Mouse (Mus musculus): ENCODE results near the gene Hikeshi.

The Hikeshi gene

GRCm38 (mm10) chr7:89940571-89941463, at the start of gene Hikeshi:
TSS of gene Hikeshi (minus strand) at chr7:89941204.
- DNase-seq (ENCODE audit: low spot score in 2 of 2) = peak; percentile 78 to 92

GRCm38 (mm10) chr7:89984421-89984820, 43.4 kb upstream of the Hikeshi start:
- DNase-seq (ENCODE audit: low spot score in 2 of 2) = no peak

- DNase-seq (ENCODE audit: low spot score in 2 of 2) = no peak
Observed at GRCm38 (mm10) chr7:89983441-89983840, 42.4 kb upstream of the Hikeshi start.

- DNase-seq (ENCODE audit: low spot score in 2 of 2) = no peak
Observed at GRCm38 (mm10) chr7:89981557-89981956, 40.6 kb upstream of the Hikeshi start.

- peak; percentile 89 to 93 for DNase-seq (ENCODE audit: low spot score in 2 of 2)
Observed at GRCm38 (mm10) chr7:89980485-89981422, 39.8 kb upstream of the Hikeshi start, which contains the start of gene Eed. TSS of gene Eed (minus strand) at chr7:89980983.

GRCm38 (mm10) chr7:89980133-89980484, 39.1 kb upstream of the Hikeshi start:
- no peak for DNase-seq (ENCODE audit: low spot score in 2 of 2)

GRCm38 (mm10) chr7:89979432-89980130, 38.6 kb upstream of the Hikeshi start:
- no peak for DNase-seq (ENCODE audit: low spot score in 2 of 2)

- DNase-seq (ENCODE audit: low spot score in 2 of 2) = no peak
Observed at GRCm38 (mm10) chr7:89976796-89977195, 35.8 kb upstream of the Hikeshi start.

GRCm38 (mm10) chr7:89975571-89975970, 34.6 kb upstream of the Hikeshi start:
- no peak for DNase-seq (ENCODE audit: low spot score in 2 of 2)

- no peak for DNase-seq (ENCODE audit: low spot score in 2 of 2)
Observed at GRCm38 (mm10) chr7:89967235-89967634, 26.2 kb upstream of the Hikeshi start.

- DNase-seq (ENCODE audit: low spot score in 2 of 2) = no peak
Observed at GRCm38 (mm10) chr7:89966771-89967170, 25.8 kb upstream of the Hikeshi start.

- DNase-seq (ENCODE audit: low spot score in 2 of 2) = no peak
Observed at GRCm38 (mm10) chr7:89963135-89963534, 22.1 kb upstream of the Hikeshi start.

GRCm38 (mm10) chr7:89957300-89957699, 16.3 kb upstream of the Hikeshi start:
- no peak for DNase-seq (ENCODE audit: low spot score in 2 of 2)

GRCm38 (mm10) chr7:89954261-89954660, 13.3 kb upstream of the Hikeshi start:
- DNase-seq (ENCODE audit: low spot score in 2 of 2) = no peak

- DNase-seq (ENCODE audit: low spot score in 2 of 2) = no peak
Observed at GRCm38 (mm10) chr7:89949403-89949802, 8.4 kb upstream of the Hikeshi start.

GRCm38 (mm10) chr7:89948026-89948425, 7.0 kb upstream of the Hikeshi start:
- no peak for DNase-seq (ENCODE audit: low spot score in 2 of 2)

GRCm38 (mm10) chr7:89939497-89940353, 1.3 kb downstream of the Hikeshi start:
- DNase-seq (ENCODE audit: low spot score in 2 of 2) = no peak

GRCm38 (mm10) chr7:89923441-89924180, 17.4 kb downstream of the Hikeshi start:
- DNase-seq (ENCODE audit: low spot score in 2 of 2) = no peak

GRCm38 (mm10) chr7:89917776-89918175, 23.2 kb downstream of the Hikeshi start:
- no peak for DNase-seq (ENCODE audit: low spot score in 2 of 2)

GRCm38 (mm10) chr7:89916711-89917110, 24.3 kb downstream of the Hikeshi start:
- no peak for DNase-seq (ENCODE audit: low spot score in 2 of 2)

All from spleen, postnatal 14 days (tissue).